Mouse (Mus musculus): ENCODE results near the gene Gsta4. TPM values are rescaled to one million over a fixed set of nuclear protein-coding genes. Genes with fewer than 3 reads are reported as not detected.
"Not testable (repeated sequence)": the region's sequence is repeated elsewhere in the genome, so short reads cannot be mapped to it uniquely, and the experiment has no call there.

The Gsta4 gene
- polyA plus RNA-seq, 1 experiment, result 174 TPM

- H3K27ac ChIP-seq (replicated peaks; ENCODE audit: low read depth, low read length), result no peak overlapping the region
- no peak overlapping the region for H3K4me3 ChIP-seq (ENCODE audit: insufficient read depth, low read depth, low read length)
- H3K4me1 ChIP-seq (ENCODE audit: control insufficient read depth, insufficient read depth, insufficient read length, low read length), result no peaks in the 10 kb centered on the region
Observed at GRCm38 (mm10) chr9:78197801-78198200, 15.2 kb downstream of the Gsta4 start.

- Histone ChIP-seq H3K27ac (replicated peaks; ENCODE audit: low read depth, low read length) (no peak overlapping the region), H3K4me3 (ENCODE audit: insufficient read depth, low read depth, low read length) (no peak overlapping the region), H3K4me1 (ENCODE audit: control insufficient read depth, insufficient read depth, insufficient read length, low read length) (no peaks in the 10 kb centered on the region)
Observed at GRCm38 (mm10) chr9:78204194-78204593, 21.6 kb downstream of the Gsta4 start.

GRCm38 (mm10) chr9:78208956-78209355, 26.4 kb downstream of the Gsta4 start:
- no peak overlapping the region for H3K4me3 ChIP-seq (ENCODE audit: insufficient read depth, low read depth, low read length)
- H3K4me1 ChIP-seq (ENCODE audit: control insufficient read depth, insufficient read depth, insufficient read length, low read length), result peaks cover 6% of the 10 kb centered on the region; the same call in 1 of the 2 replicates
- H3K27ac ChIP-seq (replicated peaks; ENCODE audit: low read depth, low read length), result no peak overlapping the region

GRCm38 (mm10) chr9:78210079-78210478, 27.5 kb downstream of the Gsta4 start:
- Histone ChIP-seq H3K4me1 (ENCODE audit: control insufficient read depth, insufficient read depth, insufficient read length, low read length) (peaks cover 6% of the 10 kb centered on the region; the same call in 1 of the 2 replicates), H3K4me3 (ENCODE audit: insufficient read depth, low read depth, low read length) (no peak overlapping the region), H3K27ac (replicated peaks; ENCODE audit: low read depth, low read length) (no peak overlapping the region)

- Histone ChIP-seq H3K4me1 (ENCODE audit: control insufficient read depth, insufficient read depth, insufficient read length, low read length) (peaks cover 6% of the 10 kb centered on the region; the same call in 1 of the 2 replicates), H3K27ac (replicated peaks; ENCODE audit: low read depth, low read length) (no peak overlapping the region), H3K4me3 (ENCODE audit: insufficient read depth, low read depth, low read length) (no peak overlapping the region)
Observed at GRCm38 (mm10) chr9:78210821-78211220, 28.2 kb downstream of the Gsta4 start.

- Histone ChIP-seq H3K4me1 (ENCODE audit: control insufficient read depth, insufficient read depth, insufficient read length, low read length) (peaks cover 6% of the 10 kb centered on the region; the same call in 1 of the 2 replicates), H3K27ac (replicated peaks; ENCODE audit: low read depth, low read length) (no peak overlapping the region), H3K4me3 (ENCODE audit: insufficient read depth, low read depth, low read length) (no peak overlapping the region)
Observed at GRCm38 (mm10) chr9:78211521-78211920, 28.9 kb downstream of the Gsta4 start.

GRCm38 (mm10) chr9:78212341-78213049, 29.9 kb downstream of the Gsta4 start:
- peaks cover 6% of the 10 kb centered on the region; the same call in 1 of the 2 replicates for H3K4me1 ChIP-seq (ENCODE audit: control insufficient read depth, insufficient read depth, insufficient read length, low read length)
- no peak overlapping the region for H3K27ac ChIP-seq (replicated peaks; ENCODE audit: low read depth, low read length)
- no peak overlapping the region for H3K4me3 ChIP-seq (ENCODE audit: insufficient read depth, low read depth, low read length)

GRCm38 (mm10) chr9:78217074-78217473, 34.5 kb downstream of the Gsta4 start:
- H3K27ac ChIP-seq (replicated peaks; ENCODE audit: low read depth, low read length), result no peak overlapping the region
- peaks cover 6% of the 10 kb centered on the region; the same call in 1 of the 2 replicates for H3K4me1 ChIP-seq (ENCODE audit: control insufficient read depth, insufficient read depth, insufficient read length, low read length)
- no peak overlapping the region for H3K4me3 ChIP-seq (ENCODE audit: insufficient read depth, low read depth, low read length)

- H3K27ac ChIP-seq (replicated peaks; ENCODE audit: low read depth, low read length), result no peak overlapping the region
- H3K4me1 ChIP-seq (ENCODE audit: control insufficient read depth, insufficient read depth, insufficient read length, low read length), result no peaks in the 10 kb centered on the region
- no peak overlapping the region for H3K4me3 ChIP-seq (ENCODE audit: insufficient read depth, low read depth, low read length)
Observed at GRCm38 (mm10) chr9:78222616-78223015, 40.0 kb downstream of the Gsta4 start.

GRCm38 (mm10) chr9:78223221-78223902, 40.8 kb downstream of the Gsta4 start:
- Histone ChIP-seq H3K4me3 (ENCODE audit: insufficient read depth, low read depth, low read length) (no peak overlapping the region), H3K4me1 (ENCODE audit: control insufficient read depth, insufficient read depth, insufficient read length, low read length) (no peaks in the 10 kb centered on the region), H3K27ac (replicated peaks; ENCODE audit: low read depth, low read length) (no peak overlapping the region)

- no peak overlapping the region for H3K4me3 ChIP-seq (ENCODE audit: insufficient read depth, low read depth, low read length)
- H3K27ac ChIP-seq (replicated peaks; ENCODE audit: low read depth, low read length), result no peak overlapping the region
- no peaks in the 10 kb centered on the region for H3K4me1 ChIP-seq (ENCODE audit: control insufficient read depth, insufficient read depth, insufficient read length, low read length)
Observed at GRCm38 (mm10) chr9:78224418-78224817, 41.8 kb downstream of the Gsta4 start.

GRCm38 (mm10) chr9:78225304-78225703, 42.7 kb downstream of the Gsta4 start:
- no peak overlapping the region for H3K27ac ChIP-seq (replicated peaks; ENCODE audit: low read depth, low read length)
- no peak overlapping the region for H3K4me3 ChIP-seq (ENCODE audit: insufficient read depth, low read depth, low read length)
- no peaks in the 10 kb centered on the region for H3K4me1 ChIP-seq (ENCODE audit: control insufficient read depth, insufficient read depth, insufficient read length, low read length)

GRCm38 (mm10) chr9:78228122-78228521, 45.5 kb downstream of the Gsta4 start:
- H3K4me1 ChIP-seq (ENCODE audit: control insufficient read depth, insufficient read depth, insufficient read length, low read length), result no peaks in the 10 kb centered on the region
- H3K4me3 ChIP-seq (ENCODE audit: insufficient read depth, low read depth, low read length), result no peak overlapping the region
- no peak overlapping the region for H3K27ac ChIP-seq (replicated peaks; ENCODE audit: low read depth, low read length)

- H3K4me3 ChIP-seq (ENCODE audit: insufficient read depth, low read depth, low read length), result not testable (repeated sequence)
Observed at GRCm38 (mm10) chr9:78229658-78230057, 47.1 kb downstream of the Gsta4 start.

GRCm38 (mm10) chr9:78230461-78230860, 47.9 kb downstream of the Gsta4 start, which contains the start of gene Gsta1:
Gene Gsta1, plus strand, starts transcription at chr9:78230656.
- not testable (repeated sequence) for H3K27ac ChIP-seq (replicated peaks; ENCODE audit: low read depth, low read length); H3K4me3 ChIP-seq (ENCODE audit: insufficient read depth, low read depth, low read length); H3K4me1 ChIP-seq (ENCODE audit: control insufficient read depth, insufficient read depth, insufficient read length, low read length)

More at GRCm38 (mm10) chr9:78229658-78230057, 47.1 kb downstream of the Gsta4 start:
- H3K27ac ChIP-seq (replicated peaks; ENCODE audit: low read depth, low read length); H3K4me1 ChIP-seq (ENCODE audit: control insufficient read depth, insufficient read depth, insufficient read length, low read length): not testable (repeated sequence)
